Mouse (Mus musculus) neural tube, embryonic 15.5 days (tissue): Measurements from ENCODE around the gene Ace. TPM values are rescaled to one million over a fixed set of nuclear protein-coding genes. Genes with fewer than 3 reads are reported as not detected.

Experiments used
- ATAC-seq: fragments of 200-750 bp; cut with Nextera tagmentation; 2 replicates; pipeline ENCODE4 v1.8.0; 2017; ENCODE audit warnings: mild to moderate bottlenecking, moderate TSS enrichment, moderate library complexity; ENCODE audit not compliant: low FRiP score
- H3K27ac ChIP-seq: fragments of 300-500 bp; sonication (generic); replicated peaks from 2 replicates; pipeline ENCODE4 v1.5.1; 2015; ENCODE audit warnings: mild to moderate bottlenecking, inconsistent platforms
- H3K27me3 ChIP-seq: fragments of 300-500 bp; sonication (generic); replicated peaks from 2 replicates; pipeline ENCODE4 v1.6.1; 2015; ENCODE audit warnings: inconsistent platforms
- H3K36me3 ChIP-seq: fragments of 300-500 bp; sonication (generic); 2 replicates; pipeline ENCODE4 v1.6.1; 2015; ENCODE audit warnings: inconsistent platforms
- H3K4me1 ChIP-seq: fragments of 300-500 bp; sonication (generic); 2 replicates; pipeline ENCODE4 v1.6.1; 2015; ENCODE audit warnings: inconsistent platforms
- H3K4me2 ChIP-seq: fragments of 300-500 bp; sonication (generic); 2 replicates; pipeline ENCODE4 v1.6.1; 2015; ENCODE audit warnings: inconsistent platforms, mild to moderate bottlenecking, moderate library complexity
- H3K4me3 ChIP-seq: fragments of 300-500 bp; sonication (generic); replicated peaks from 2 replicates; pipeline ENCODE4 v1.5.1; 2015; ENCODE audit warnings: mild to moderate bottlenecking, inconsistent platforms
- H3K9ac ChIP-seq: fragments of 300-500 bp; sonication (generic); replicated peaks from 2 replicates; pipeline ENCODE4 v1.6.1; 2015; ENCODE audit warnings: mild to moderate bottlenecking, inconsistent platforms
- H3K9me3 ChIP-seq: fragments of 300-500 bp; sonication (generic); replicated peaks from 2 replicates; pipeline ENCODE4 v1.6.1; 2016; ENCODE audit warnings: inconsistent platforms
- WGBS: fragments of 180-500 bp; shearing (Covaris S2); methylation state at CpG from one replicate; pipeline ENCODE4 v1.1.7; 2015; ENCODE audit warnings: mixed read lengths; 5-methylcytosine and 5-hydroxymethylcytosine counted together
- polyA plus RNA-seq: library from polyadenylated mRNA; unstranded; fragments of >200 nt; fragmentation: Nextera tagmentation; extraction: Ambion mirVana; gene quantifications from 2 replicates; pipeline ENCODE4 v1.2.1, GENCODE M21; 2015

The Ace gene
- polyA plus RNA-seq, 1 experiment from 2014 or later, result 4.2 TPM

DNA sequence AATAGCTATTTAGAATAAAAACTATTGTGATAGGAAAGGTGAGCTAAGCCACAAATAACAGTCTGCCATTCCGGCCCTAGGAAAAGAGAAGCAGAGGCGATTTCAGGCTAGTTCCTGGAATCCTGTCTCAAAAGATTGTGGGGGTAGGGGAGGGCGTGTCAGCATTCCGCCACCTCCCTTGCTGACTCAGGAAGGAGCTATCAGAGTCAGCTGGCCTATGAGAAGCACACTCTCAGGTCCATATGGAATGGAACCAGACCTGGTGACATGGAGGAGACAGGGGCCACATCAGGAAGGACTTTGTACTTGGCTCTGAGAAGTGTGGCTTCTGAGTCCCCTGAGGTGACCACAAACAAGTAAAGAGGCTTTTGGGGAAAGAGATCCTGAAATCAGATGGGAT, 17.2 kb upstream of the Ace start:
- no peak for ATAC-seq
- 83% methylated on average over 4 of the region's 4 CpGs for WGBS

DNA sequence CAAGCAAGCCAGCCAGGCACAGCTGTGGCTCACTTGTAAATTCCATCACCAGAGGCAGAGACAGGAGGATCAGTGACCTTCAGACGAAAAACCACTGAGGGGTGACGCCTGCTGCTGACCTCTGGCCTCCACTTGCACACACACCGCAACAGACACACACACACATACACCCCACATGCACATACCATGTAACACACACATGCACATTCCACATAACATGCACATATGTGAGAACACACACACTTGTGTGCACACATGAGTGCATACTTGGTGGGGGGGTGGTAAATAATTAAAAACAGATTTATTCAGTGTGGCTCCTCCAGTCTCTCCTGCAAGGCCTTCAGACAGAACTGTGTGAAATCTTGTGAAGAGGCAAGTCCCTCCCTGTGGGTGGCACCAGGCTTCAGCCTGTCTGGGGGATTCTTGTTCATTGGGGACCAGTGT, 16.1 kb upstream of the Ace start:
- ATAC-seq, result no peak
- Histone ChIP-seq H3K4me2 (no peak overlapping the region), H3K4me3 (no peak overlapping the region), H3K27ac (no peak overlapping the region), H3K4me1 (no peaks in the 10 kb centered on the region), H3K9me3 (no peaks in the 10 kb centered on the region), H3K36me3 (no peaks in the 10 kb centered on the region), H3K9ac (no peak overlapping the region), H3K27me3 (0 out of 2 replicates have a peak, but pooled peaks cover 3% of the 10 kb centered on the region)
- WGBS, result 59% methylated on average over 3 of the region's 3 CpGs

More for the DNA sequence above, 17.2 kb upstream of the Ace start:
- Histone ChIP-seq H3K9me3 (no peaks in the 10 kb centered on the region), H3K36me3 (no peaks in the 10 kb centered on the region), H3K4me3 (no peak overlapping the region), H3K4me2 (no peak overlapping the region), H3K4me1 (no peaks in the 10 kb centered on the region), H3K9ac (no peak overlapping the region), H3K27ac (no peak overlapping the region), H3K27me3 (0 out of 2 replicates have a peak, but pooled peaks cover 3% of the 10 kb centered on the region)

DNA sequence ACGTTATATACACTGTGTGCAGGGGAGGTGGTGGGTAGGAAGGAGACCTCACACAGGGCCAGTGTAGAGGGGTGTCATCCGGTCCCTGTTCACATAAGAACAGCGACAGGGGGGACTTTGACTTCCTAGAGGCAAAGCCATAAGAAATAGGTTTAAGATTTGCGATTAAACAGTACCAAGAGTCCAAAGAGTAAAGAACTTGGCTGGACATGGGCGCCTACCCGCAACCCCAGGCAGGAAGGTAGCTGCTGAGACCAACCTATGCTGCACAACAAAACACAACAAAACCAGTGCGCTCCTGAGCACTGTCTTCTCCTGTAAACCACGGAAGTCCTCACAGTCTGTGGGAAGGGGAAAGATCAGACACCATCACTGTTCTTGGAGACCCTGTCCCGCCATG, 15.6 kb upstream of the Ace start:
- Histone ChIP-seq H3K4me2 (no peak overlapping the region), H3K4me3 (no peak overlapping the region), H3K27me3 (0 out of 2 replicates have a peak, but pooled peaks cover 3% of the 10 kb centered on the region), H3K27ac (no peak overlapping the region), H3K9me3 (no peaks in the 10 kb centered on the region), H3K36me3 (no peaks in the 10 kb centered on the region), H3K9ac (no peak overlapping the region), H3K4me1 (no peaks in the 10 kb centered on the region)
- ATAC-seq, result no peak
- 89% methylated on average over 9 of the region's 9 CpGs for WGBS

DNA sequence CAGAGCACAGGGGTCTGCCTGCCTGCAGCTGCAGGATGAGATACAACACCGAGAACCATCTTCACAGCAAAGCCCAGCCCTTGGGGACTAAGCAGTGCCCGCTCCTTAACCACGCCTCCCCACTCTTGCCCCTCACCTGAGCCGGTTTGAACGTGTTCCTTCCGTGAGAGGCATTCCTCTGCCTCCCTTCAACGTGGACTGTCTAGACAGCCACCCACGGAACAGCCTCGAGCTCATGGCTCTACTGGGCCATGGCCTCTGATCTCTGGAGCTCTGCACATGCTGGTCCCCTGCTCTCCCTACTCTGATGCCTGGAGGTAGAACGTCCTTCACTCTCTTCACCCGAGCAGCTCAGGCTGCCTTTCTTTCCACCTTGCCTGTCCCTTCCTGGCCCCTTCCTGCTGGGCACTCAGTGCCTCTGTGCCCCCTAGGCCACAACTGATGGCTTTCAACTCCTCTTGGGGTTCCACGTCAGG, 14.8 kb upstream of the Ace start, which contains the start of gene Cyb561:
Gene Cyb561, minus strand, starts transcription at position 426 of the 476 bp plus-strand sequence.
- 0 out of 2 replicates have a peak, but pooled peaks cover 3% of the 10 kb centered on the region for H3K27me3 ChIP-seq
- H3K4me1 ChIP-seq, result no peaks in the 10 kb centered on the region
- no peak within 1 kb of the TSS for H3K9ac ChIP-seq
- no peak within 1 kb of the TSS for H3K27ac ChIP-seq
- no peak within 1 kb of the TSS for H3K4me3 ChIP-seq
- WGBS, result 79% methylated on average over 12 of the region's 12 CpGs
- H3K36me3 ChIP-seq, result no peaks in the 10 kb centered on the region
- no peak within 1 kb of the TSS for H3K4me2 ChIP-seq
- H3K9me3 ChIP-seq, result no peaks in the 10 kb centered on the region
- ATAC-seq, result no peak

DNA sequence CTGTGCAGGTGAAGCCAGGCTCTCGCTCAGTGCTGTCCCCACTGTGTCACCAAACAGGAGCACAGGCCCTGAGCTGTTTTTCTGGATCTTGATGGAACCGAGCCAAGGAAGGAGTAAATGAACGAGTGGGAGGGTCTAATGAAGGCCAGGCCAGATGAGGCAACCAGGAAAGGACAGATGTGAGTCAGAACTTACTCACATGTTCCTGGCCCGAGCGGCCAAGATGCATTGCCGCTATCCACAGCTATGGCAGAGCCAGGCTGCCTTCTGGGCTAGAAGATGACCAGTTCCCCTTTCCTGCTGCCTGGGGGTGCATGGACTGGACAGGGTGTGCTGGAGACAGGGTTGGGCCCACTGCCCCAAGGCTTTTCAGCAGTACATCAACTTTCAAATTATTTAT, 14.3 kb upstream of the Ace start:
- ATAC-seq, result no peak
- no peaks in the 10 kb centered on the region for H3K4me1 ChIP-seq
- H3K9ac ChIP-seq, result no peak overlapping the region
- H3K27me3 ChIP-seq, result 0 out of 2 replicates have a peak, but pooled peaks cover 3% of the 10 kb centered on the region
- 80% methylated on average over 6 of the region's 6 CpGs for WGBS
- no peaks in the 10 kb centered on the region for H3K36me3 ChIP-seq
- no peak overlapping the region for H3K4me2 ChIP-seq
- H3K4me3 ChIP-seq, result no peak overlapping the region
- H3K9me3 ChIP-seq, result no peaks in the 10 kb centered on the region
- no peak overlapping the region for H3K27ac ChIP-seq

DNA sequence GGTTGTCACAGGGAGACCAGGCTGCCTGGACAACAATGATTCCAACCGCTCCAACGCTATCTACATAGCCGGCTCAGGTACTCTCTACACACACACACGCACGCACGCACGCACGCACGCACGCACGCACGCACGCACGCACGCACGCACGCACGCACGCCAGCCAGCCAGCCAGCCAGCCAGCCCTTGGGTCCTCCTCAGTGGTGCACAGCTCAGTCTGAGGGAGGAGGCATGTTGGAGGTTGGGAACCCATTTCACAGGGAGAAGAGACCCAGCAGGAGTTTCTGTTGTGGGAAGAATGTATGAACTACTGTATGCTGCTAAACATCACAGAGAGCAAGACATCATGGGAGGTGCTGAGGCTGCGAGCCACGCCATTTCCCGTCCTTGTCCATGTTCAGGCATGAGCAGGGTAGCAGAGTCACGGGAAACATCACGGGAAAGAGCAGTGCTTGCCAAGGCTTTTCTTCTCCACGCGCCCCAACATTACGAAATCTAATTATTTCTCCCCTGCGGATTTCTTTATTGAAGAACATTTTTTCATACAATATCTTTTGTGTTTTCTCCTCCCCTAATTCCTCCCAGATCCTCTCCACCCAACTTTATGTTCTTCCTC, 11.8 kb upstream of the Ace start:
- H3K4me2 ChIP-seq, result no peak overlapping the region
- H3K27ac ChIP-seq, result no peak overlapping the region
- H3K4me1 ChIP-seq, result no peaks in the 10 kb centered on the region
- no peak for ATAC-seq
- WGBS, result 87% methylated on average over 28 of the region's 28 CpGs
- H3K9ac ChIP-seq, result no peak overlapping the region
- no peak overlapping the region for H3K4me3 ChIP-seq
- H3K27me3 ChIP-seq, result 0 out of 2 replicates have a peak, but pooled peaks cover 3% of the 10 kb centered on the region
- H3K36me3 ChIP-seq, result no peaks in the 10 kb centered on the region
- no peaks in the 10 kb centered on the region for H3K9me3 ChIP-seq

DNA sequence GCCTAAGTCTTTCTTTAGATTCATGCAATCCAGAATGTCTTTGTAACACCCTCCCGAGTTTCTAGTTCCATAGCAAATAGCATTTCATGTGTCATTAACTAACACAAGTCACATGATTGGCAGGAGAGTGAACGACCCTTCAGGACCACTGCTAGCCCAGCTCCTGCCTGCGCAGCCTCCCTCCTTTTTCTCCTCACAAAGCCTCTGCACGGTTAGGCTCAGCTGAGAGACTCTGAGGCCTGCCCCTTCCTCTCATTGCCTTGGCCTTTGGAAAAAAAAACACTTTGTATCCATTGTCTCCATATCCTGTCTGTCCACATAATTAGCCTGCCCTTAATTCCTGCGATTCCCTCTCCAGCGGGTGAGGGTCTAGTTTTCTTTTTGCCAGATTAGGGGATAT, 10.2 kb upstream of the Ace start:
- Histone ChIP-seq H3K27ac (no peak overlapping the region), H3K4me2 (no peak overlapping the region), H3K9me3 (no peaks in the 10 kb centered on the region), H3K36me3 (no peaks in the 10 kb centered on the region), H3K27me3 (0 out of 2 replicates have a peak, but pooled peaks cover 3% of the 10 kb centered on the region), H3K4me3 (no peak overlapping the region), H3K9ac (no peak overlapping the region), H3K4me1 (no peaks in the 10 kb centered on the region)
- WGBS, result 42% methylated on average over 6 of the region's 6 CpGs
- no peak for ATAC-seq

DNA sequence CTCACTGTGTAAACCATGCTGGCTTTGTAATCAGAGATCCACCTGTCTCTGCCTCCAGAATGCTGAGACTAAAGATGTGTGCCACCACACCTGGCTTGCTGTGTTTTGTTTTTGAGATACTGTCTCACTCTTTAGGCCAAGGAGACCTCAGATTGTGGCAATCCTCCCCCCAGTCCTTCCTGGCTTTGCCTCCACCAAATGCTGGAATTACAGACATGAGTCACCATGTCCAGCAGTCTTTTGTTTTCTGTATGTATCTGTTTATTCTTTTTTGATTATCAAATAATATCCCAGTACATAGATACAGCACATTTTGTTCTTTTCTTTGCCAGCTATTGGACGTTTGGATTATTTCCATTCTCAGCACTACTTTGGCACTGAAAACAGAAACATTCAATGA, 9.2 kb upstream of the Ace start:
- no peak for ATAC-seq
- Histone ChIP-seq H3K9me3 (no peaks in the 10 kb centered on the region), H3K27me3 (no peaks in the 10 kb centered on the region), H3K27ac (no peak overlapping the region), H3K4me2 (no peak overlapping the region), H3K4me1 (no peaks in the 10 kb centered on the region), H3K4me3 (no peak overlapping the region), H3K36me3 (no peaks in the 10 kb centered on the region), H3K9ac (no peak overlapping the region)
- 55% methylated on average over 1 of the region's 1 CpGs for WGBS

DNA sequence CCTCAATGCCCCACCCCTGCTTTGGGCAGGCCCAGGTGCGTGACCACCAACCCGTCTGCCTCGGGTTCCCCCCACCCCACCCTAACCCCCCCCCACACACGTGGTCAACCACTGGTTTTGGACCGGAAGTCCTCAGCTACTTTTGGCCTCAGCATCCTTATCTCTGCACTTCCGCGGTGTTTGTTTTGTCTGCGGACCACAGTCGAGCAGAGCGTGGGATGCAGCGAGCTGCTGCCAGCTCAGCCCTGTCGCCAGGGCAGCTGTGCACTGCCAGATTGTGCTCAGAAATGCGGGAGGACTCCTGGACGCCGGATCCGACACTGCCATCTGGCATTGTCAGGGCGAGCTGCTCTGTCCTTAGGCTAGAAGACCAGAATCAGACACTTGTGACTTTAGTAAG, 8.4 kb upstream of the Ace start:
- Histone ChIP-seq H3K4me1 (no peaks in the 10 kb centered on the region), H3K4me3 (no peak overlapping the region), H3K36me3 (no peaks in the 10 kb centered on the region), H3K27me3 (no peaks in the 10 kb centered on the region), H3K9me3 (no peaks in the 10 kb centered on the region), H3K27ac (no peak overlapping the region), H3K9ac (no peak overlapping the region), H3K4me2 (no peak overlapping the region)
- WGBS, result 44% methylated on average over 17 of the region's 17 CpGs
- no peak for ATAC-seq

DNA sequence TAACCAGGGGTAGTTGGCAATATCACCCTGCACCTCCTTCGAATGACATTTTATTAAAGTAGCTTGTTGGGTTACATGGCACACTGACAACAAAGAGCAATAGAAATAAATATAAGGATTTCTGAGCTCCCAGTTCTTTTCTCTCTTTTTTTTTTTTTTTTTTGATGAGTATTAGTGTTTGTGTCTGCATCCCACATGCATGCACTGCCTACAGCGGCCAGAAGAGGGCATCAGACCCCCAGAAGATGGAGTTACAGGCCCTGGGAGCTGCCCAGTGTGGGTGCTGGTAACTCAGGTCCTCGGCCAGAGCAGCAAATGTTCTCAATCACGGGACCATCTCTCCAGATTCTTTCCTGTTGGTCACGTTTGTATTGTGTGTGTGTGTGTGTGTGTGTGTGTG, 3.1 kb upstream of the Ace start:
- WGBS, result 70% methylated on average over 5 of the region's 5 CpGs
- H3K9ac ChIP-seq, result no peak overlapping the region

DNA sequence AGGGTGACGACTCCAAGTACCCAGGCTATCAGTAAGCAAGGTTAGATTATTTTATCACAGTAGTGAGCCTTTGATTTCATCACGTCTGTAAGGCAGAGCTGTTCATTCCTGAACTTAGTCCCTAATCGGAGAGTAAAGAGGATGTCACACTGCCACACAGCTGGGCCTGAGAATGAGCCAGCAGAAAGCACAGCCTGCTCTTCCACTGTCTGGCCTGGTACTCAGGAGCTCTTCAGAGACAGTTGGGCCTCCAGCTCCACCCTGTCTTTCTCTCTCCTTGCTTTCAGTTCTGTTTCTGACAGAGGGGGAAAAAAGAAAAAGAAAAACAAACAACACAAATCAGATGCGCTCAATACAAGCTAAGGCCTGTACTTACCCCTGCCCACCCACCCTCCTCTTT, 1.5 kb upstream of the Ace start:
- 80% methylated on average over 4 of the region's 4 CpGs for WGBS
- H3K4me1 ChIP-seq, result peaks cover 18% of the 10 kb centered on the region

More for the DNA sequence above, 3.1 kb upstream of the Ace start:
- Histone ChIP-seq H3K4me2 (no peak overlapping the region), H3K36me3 (no peaks in the 10 kb centered on the region), H3K27me3 (peaks cover 32% of the 10 kb centered on the region), H3K9me3 (no peaks in the 10 kb centered on the region), H3K4me1 (peaks cover 18% of the 10 kb centered on the region), H3K4me3 (no peak overlapping the region), H3K27ac (no peak overlapping the region)
- ATAC-seq, result no peak

DNA sequence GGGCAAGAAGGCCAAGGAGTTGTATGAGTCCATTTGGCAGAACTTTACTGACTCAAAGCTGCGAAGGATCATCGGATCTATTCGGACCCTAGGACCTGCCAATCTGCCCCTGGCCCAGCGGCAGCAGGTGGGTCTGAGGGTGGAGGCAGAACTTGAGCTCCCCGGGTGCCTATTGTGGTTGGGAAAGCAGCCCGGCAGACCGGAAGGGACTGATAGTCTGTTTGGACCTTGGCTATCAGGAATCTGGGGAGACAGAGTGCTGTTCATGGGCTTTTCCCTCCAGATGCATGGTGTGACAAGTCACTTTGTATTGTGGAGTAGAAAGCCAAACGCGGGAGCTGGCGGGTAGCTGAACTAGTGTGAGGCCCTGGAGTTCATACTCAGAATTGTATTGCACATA, 1.2 kb downstream of the Ace start:
- no peak for ATAC-seq
- H3K9me3 ChIP-seq, result no peaks in the 10 kb centered on the region
- no peak overlapping the region for H3K27ac ChIP-seq
- H3K4me2 ChIP-seq, result peak overlapping the region; percentile 90
- 51% methylated on average over 10 of the region's 10 CpGs for WGBS
- no peaks in the 10 kb centered on the region for H3K36me3 ChIP-seq
- H3K4me3 ChIP-seq, result peak overlapping the region; percentile 51
- H3K27me3 ChIP-seq, result peaks cover 46% of the 10 kb centered on the region
- H3K4me1 ChIP-seq, result peaks cover 18% of the 10 kb centered on the region
- H3K9ac ChIP-seq, result no peak overlapping the region

More for the DNA sequence above, 1.5 kb upstream of the Ace start:
- Histone ChIP-seq H3K4me2 (no peak overlapping the region), H3K4me3 (no peak overlapping the region), H3K27me3 (peaks cover 46% of the 10 kb centered on the region), H3K27ac (no peak overlapping the region), H3K36me3 (no peaks in the 10 kb centered on the region), H3K9me3 (no peaks in the 10 kb centered on the region), H3K9ac (no peak overlapping the region)
- no peak for ATAC-seq
